Mouse (Mus musculus) brain, embryonic 14.5 days (tissue): Measurements from ENCODE around the gene Tmem52. TPM values are rescaled to one million over a fixed set of nuclear protein-coding genes. Genes with fewer than 3 reads are reported as not detected.

ENCODE experiments used
- DNase-seq: peaks from one replicate; pipeline ENCODE4 v3.0.0-alpha.2; 2011; ENCODE audit warnings: low read depth
- CTCF ChIP-seq: fragments of 200-500 bp; IDR thresholded peaks from 2 replicates; pipeline ENCODE4 v1.5.1; 2012; ENCODE audit warnings: inconsistent platforms, mild to moderate bottlenecking, moderate library complexity, borderline replicate concordance; ENCODE audit not compliant: insufficient read depth, insufficient read length; ENCODE audit errors: extremely low read depth
- POLR2A ChIP-seq: fragments of 200-500 bp; IDR thresholded peaks from 2 replicates; pipeline ENCODE4 v1.6.1; 2012; ENCODE audit warnings: mild to moderate bottlenecking, inconsistent platforms, borderline replicate concordance; ENCODE audit not compliant: poor library complexity, insufficient read depth, insufficient read length, severe bottlenecking; ENCODE audit errors: extremely low read depth
- polyA plus RNA-seq: library from polyadenylated mRNA; depleted of rRNA; stranded (reverse); fragments of >200 nt; gene quantifications from 2 replicates; pipeline ENCODE4 v1.2.3, GENCODE M21; 2012

Tmem52 gene
- polyA plus RNA-seq, 1 experiment, result 0.23 TPM

GRCm38 (mm10) chr4:155482733-155483540 lies 14.0 kb downstream of the Tmem52 start:
- DNase-seq, result no peak
- TF ChIP-seq POLR2A (no peak), CTCF (no peak)

GRCm38 (mm10) chr4:155485521-155485920 lies 16.6 kb downstream of the Tmem52 start:
- TF ChIP-seq CTCF (no peak), POLR2A (no peak)
- no peak for DNase-seq

- no peak for DNase-seq
- TF ChIP-seq POLR2A, result no peak
- no peak for TF ChIP-seq CTCF
Measured at GRCm38 (mm10) chr4:155487746-155488145, 18.8 kb downstream of the Tmem52 start.

GRCm38 (mm10) chr4:155488232-155489025 lies 19.5 kb downstream of the Tmem52 start:
- TF ChIP-seq CTCF (no peak), POLR2A (no peak)

GRCm38 (mm10) chr4:155489101-155489970 lies 20.4 kb downstream of the Tmem52 start:
- no peak for TF ChIP-seq POLR2A
- TF ChIP-seq CTCF, result no peak
- no peak for DNase-seq

More at GRCm38 (mm10) chr4:155488232-155489025, 19.5 kb downstream of the Tmem52 start:
- peak; percentile 89 for DNase-seq

- no peak for TF ChIP-seq CTCF
- TF ChIP-seq POLR2A, result no peak
Measured at GRCm38 (mm10) chr4:155490456-155490855, 21.5 kb downstream of the Tmem52 start.

GRCm38 (mm10) chr4:155490990-155491504 lies 22.1 kb downstream of the Tmem52 start, which contains the start of gene Gnb1:
Gene Gnb1 (plus strand): TSS chr4:155491361.
- DNase-seq, result peak; percentile 95
- no peak for TF ChIP-seq CTCF
- TF ChIP-seq POLR2A, result peak; percentile 75; the same call in 1 of the 2 replicates

More at GRCm38 (mm10) chr4:155490456-155490855, 21.5 kb downstream of the Tmem52 start:
- DNase-seq, result peak; percentile 24

GRCm38 (mm10) chr4:155491529-155492130 lies 22.7 kb downstream of the Tmem52 start:
- TF ChIP-seq POLR2A (no peak), CTCF (no peak)
- peak; percentile 62 for DNase-seq

- peak; percentile 62 for DNase-seq
- TF ChIP-seq CTCF, result no peak
- no peak for TF ChIP-seq POLR2A
Measured at GRCm38 (mm10) chr4:155492131-155492633, 23.3 kb downstream of the Tmem52 start.

- DNase-seq, result no peak
Measured at GRCm38 (mm10) chr4:155494891-155495290, 26.0 kb downstream of the Tmem52 start.

GRCm38 (mm10) chr4:155497963-155498362 lies 29.0 kb downstream of the Tmem52 start:
- DNase-seq, result no peak
- no peak for TF ChIP-seq CTCF
- TF ChIP-seq POLR2A, result no peak

More at GRCm38 (mm10) chr4:155494891-155495290, 26.0 kb downstream of the Tmem52 start:
- TF ChIP-seq POLR2A (no peak), CTCF (no peak)
